Mouse (Mus musculus) lung, adult 2 months (tissue): Measurements from ENCODE around the gene Dab2. TPM values are rescaled to one million over a fixed set of nuclear protein-coding genes. Genes with fewer than 3 reads are reported as not detected.

Experiments used
- DNase-seq: peaks from one replicate; pipeline ENCODE4 v3.0.0; 2022
- H3K4me1 ChIP-seq: fragments of 200-500 bp; 2 replicates; pipeline ENCODE4 v1.6.1; 2011; ENCODE audit warnings: low read length; ENCODE audit not compliant: control insufficient read depth, insufficient read depth
- H3K4me3 ChIP-seq: fragments of 200-500 bp; replicated peaks from 2 replicates; pipeline ENCODE3; 2011; ENCODE audit warnings: low read depth, mild to moderate bottlenecking, control low read depth, low read length; ENCODE audit errors: extremely low read depth
- CTCF ChIP-seq: fragments of 200-500 bp; IDR thresholded peaks from 2 replicates; pipeline ENCODE4 v1.5.1; 2011; ENCODE audit warnings: mild to moderate bottlenecking, low read length, control low read depth; ENCODE audit not compliant: insufficient read depth
- POLR2A ChIP-seq: fragments of 200-500 bp; IDR thresholded peaks from 2 replicates; pipeline ENCODE4 v1.6.1; 2011; ENCODE audit warnings: low read depth, mild to moderate bottlenecking, control low read depth, low read length, borderline replicate concordance; ENCODE audit errors: extremely low read depth
- WGBS: fragments of 180-500 bp; shearing (Covaris S2); methylation state at CpG from one replicate; pipeline ENCODE4 v1.1.7; 2018; 5-methylcytosine and 5-hydroxymethylcytosine counted together
- polyA plus RNA-seq: library from polyadenylated mRNA; depleted of rRNA; stranded (reverse); fragments of >200 nt; gene quantifications from 2 replicates; pipeline ENCODE4 v1.2.3, GENCODE M21; 2012

Dab2 gene
- polyA plus RNA-seq, 1 experiment: 43.4 TPM

DNA sequence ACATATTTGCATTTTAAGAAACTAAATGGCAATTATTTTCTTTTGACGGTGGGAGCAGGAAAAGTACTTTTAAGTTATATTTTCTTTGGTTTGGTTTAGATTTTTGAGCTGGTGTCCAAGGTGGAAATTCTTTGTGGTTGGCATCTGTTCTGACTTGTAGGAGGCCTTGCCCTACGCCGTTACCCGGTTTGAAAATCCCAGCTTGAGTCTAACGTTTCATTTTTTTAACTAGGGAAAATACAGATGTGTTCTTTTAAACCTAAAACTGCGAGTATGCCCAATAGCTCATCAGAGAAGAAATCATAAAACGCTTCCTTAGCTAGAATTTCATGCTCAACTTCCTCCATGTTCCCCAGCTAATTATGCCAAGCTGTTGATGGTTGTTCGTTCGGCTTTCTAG, 16.3 kb upstream of the Dab2 start:
- TF ChIP-seq CTCF (no peak), POLR2A (no peak)
- no peak overlapping the region for H3K4me3 ChIP-seq
- H3K4me1 ChIP-seq: peaks cover 7% of the 10 kb centered on the region
- DNase-seq: no peak
- WGBS: 86% methylated on average over 9 of the region's 9 CpGs

GRCm38 (mm10) chr15:6296071-6296470, 3.5 kb upstream of the Dab2 start:
- WGBS: 17% methylated on average over 2 of the region's 2 CpGs
- no peak overlapping the region for H3K4me3 ChIP-seq
- no peaks in the 10 kb centered on the region for H3K4me1 ChIP-seq
- no peak for TF ChIP-seq CTCF
- no peak for TF ChIP-seq POLR2A
- DNase-seq: no peak

DNA sequence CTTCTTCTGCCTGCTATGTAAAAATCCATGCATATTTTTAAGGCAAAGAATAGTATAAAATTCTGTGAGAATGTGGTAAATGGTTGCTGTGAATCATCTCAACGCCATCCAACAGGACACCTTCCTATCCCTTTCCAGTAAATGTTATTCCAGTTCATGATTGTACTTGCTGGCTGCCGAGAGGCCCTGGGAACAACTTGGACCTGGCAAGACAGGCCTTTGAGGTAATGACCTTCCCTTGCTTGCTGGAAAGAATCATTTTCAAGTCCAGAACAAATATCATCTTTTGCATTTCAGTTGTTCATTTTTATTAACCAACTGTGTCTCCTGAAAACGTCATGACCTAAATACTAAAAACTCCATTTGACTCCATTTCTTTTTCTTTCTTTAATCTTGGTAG, 862 bp upstream of the Dab2 start:
- no peak for TF ChIP-seq POLR2A
- no peak for TF ChIP-seq CTCF
- 83% methylated on average over 3 of the region's 3 CpGs for WGBS

GRCm38 (mm10) chr15:6302219-6302618, 2.6 kb downstream of the Dab2 start:
- 60% methylated on average over 4 of the region's 4 CpGs for WGBS
- no peak for DNase-seq
- TF ChIP-seq POLR2A: no peak
- no peak for TF ChIP-seq CTCF
- H3K4me3 ChIP-seq: no peak overlapping the region
- no peaks in the 10 kb centered on the region for H3K4me1 ChIP-seq

More for the DNA sequence above, 862 bp upstream of the Dab2 start:
- Histone ChIP-seq H3K4me1 (no peaks in the 10 kb centered on the region), H3K4me3 (no peak overlapping the region)
- no peak for DNase-seq

DNA sequence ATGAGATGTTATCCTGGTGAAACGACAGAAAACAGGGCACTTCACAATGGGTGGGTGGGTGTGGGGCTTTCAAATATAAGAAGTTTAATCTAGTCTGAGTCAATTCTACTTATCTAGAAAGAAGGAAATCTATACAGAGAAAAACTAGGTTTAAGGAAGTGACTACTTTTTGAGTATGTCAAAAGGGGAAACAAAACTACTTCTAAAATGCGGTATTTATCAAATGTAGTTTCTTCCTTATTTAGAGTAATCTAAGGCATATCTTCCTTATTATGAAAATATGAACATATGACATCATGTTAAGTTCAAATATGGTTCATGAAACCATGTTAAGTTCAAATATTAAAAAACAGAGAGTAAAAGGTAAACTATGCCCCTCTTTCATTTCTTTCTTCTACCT, 4.2 kb downstream of the Dab2 start:
- DNase-seq: no peak
- no peak for TF ChIP-seq CTCF
- TF ChIP-seq POLR2A: no peak
- WGBS: 70% methylated on average over 2 of the region's 2 CpGs
- no peak overlapping the region for H3K4me3 ChIP-seq
- H3K4me1 ChIP-seq: no peaks in the 10 kb centered on the region

DNA sequence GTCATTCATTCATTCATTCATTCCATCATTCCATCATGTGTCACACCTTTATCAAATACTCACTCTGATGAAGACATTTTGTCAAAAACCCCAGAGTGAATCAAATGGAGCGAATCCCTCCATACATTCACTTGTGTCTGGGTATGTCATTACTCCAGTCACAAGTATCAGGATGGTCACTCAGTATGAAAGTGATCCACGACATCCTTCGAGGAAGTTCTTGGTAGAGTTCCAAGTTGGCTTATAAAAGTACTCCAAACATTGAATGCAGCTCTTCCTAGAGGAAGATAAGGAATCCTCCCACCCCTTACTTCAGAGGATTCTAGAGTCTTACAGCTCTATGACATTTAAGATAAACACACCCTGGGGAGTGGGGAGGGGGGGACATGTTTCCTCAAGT, 10.0 kb downstream of the Dab2 start:
- TF ChIP-seq POLR2A: no peak
- TF ChIP-seq CTCF: no peak
- Histone ChIP-seq H3K4me1 (no peaks in the 10 kb centered on the region), H3K4me3 (no peak overlapping the region)
- DNase-seq: no peak
- 52% methylated on average over 3 of the region's 3 CpGs for WGBS

- no peaks in the 10 kb centered on the region for H3K4me1 ChIP-seq
- H3K4me3 ChIP-seq: no peak overlapping the region
- no peak for TF ChIP-seq POLR2A
- no peak for TF ChIP-seq CTCF
- no peak for DNase-seq
- WGBS: 68% methylated on average over 4 of the region's 4 CpGs
Measured at GRCm38 (mm10) chr15:6310417-6310816, 10.8 kb downstream of the Dab2 start.

- no peak overlapping the region for H3K4me3 ChIP-seq
- no peak for DNase-seq
- TF ChIP-seq POLR2A: no peak
- TF ChIP-seq CTCF: no peak
- 65% methylated on average over 3 of the region's 3 CpGs for WGBS
- no peaks in the 10 kb centered on the region for H3K4me1 ChIP-seq
Measured at GRCm38 (mm10) chr15:6312396-6312795, 12.8 kb downstream of the Dab2 start.

DNA sequence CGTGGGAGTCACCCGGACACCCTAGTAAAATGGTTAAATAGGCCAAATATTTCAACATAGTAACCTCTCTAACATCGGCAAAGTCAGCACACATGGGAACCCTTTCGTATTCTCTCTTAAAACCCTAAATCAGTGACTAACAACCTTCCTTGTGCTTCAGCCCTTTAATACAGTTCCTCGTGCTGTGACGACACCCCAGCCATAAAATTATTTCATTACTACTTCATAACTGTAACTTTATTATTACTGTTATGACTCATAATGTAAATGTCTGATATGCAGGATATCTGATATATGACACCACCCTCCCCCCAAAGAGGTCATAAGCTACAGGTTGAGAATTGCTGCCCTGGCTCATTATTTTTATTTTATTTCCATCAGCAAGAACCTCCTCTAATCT, 19.8 kb downstream of the Dab2 start:
- H3K4me3 ChIP-seq: no peak overlapping the region
- no peak for TF ChIP-seq CTCF
- TF ChIP-seq POLR2A: no peak
- no peaks in the 10 kb centered on the region for H3K4me1 ChIP-seq
- WGBS: 89% methylated on average over 6 of the region's 6 CpGs
- DNase-seq: no peak

DNA sequence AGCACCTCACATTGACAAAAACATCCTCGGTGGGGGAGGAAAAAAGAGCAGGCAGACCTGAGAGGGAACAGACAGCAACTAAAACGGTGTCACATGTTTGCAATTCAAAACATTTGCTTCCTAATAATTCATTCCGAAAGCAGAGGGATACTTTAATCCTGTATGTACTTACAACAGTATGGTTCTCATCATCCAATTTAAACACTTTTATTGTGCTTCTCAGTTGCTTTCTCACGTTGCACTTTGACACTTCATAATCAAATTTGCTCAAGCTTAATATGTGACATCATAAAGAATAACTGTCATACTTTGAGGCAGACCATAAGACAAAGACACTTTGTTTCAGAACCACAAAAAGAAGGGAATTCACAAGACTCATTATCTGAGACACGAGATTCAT, 20.9 kb downstream of the Dab2 start:
- 52% methylated on average over 5 of the region's 5 CpGs for WGBS
- H3K4me3 ChIP-seq: no peak overlapping the region
- no peaks in the 10 kb centered on the region for H3K4me1 ChIP-seq
- DNase-seq: no peak
- no peak for TF ChIP-seq CTCF
- TF ChIP-seq POLR2A: no peak
